Mouse (Mus musculus) heart, adult 2 months (tissue): ENCODE data around the gene Itga9. TPM values are rescaled to one million over a fixed set of nuclear protein-coding genes. Genes with fewer than 3 reads are reported as not detected.

ENCODE experiments used
- DNase-seq, 2 experiments: peaks; one replicate each; pipeline ENCODE4 v3.0.0; 2021
- H3K27ac ChIP-seq: fragments of 200-600 bp; 2 replicates; pipeline ENCODE4 v1.8.1; 2022
- H3K27me3 ChIP-seq: fragments of 200-500 bp; 2 replicates; pipeline ENCODE4 v1.6.1; 2012; ENCODE audit warnings: mild to moderate bottlenecking, low read length, inconsistent platforms, mixed read lengths; ENCODE audit not compliant: control insufficient read depth, insufficient read depth
- H3K36me3 ChIP-seq: fragments of 200-500 bp; 2 replicates; pipeline ENCODE4 v1.6.1; 2012; ENCODE audit warnings: low read length, inconsistent platforms; ENCODE audit not compliant: control insufficient read depth, insufficient read depth
- H3K4me1 ChIP-seq: fragments of 200-500 bp; 2 replicates; pipeline ENCODE4 v1.6.1; 2011; ENCODE audit warnings: low read length; ENCODE audit not compliant: control insufficient read depth, insufficient read depth
- H3K4me3 ChIP-seq: fragments of 200-600 bp; 2 replicates; pipeline ENCODE4 v1.8.1; 2022
- H3K79me2 ChIP-seq: fragments of 200-500 bp; replicated peaks from 2 replicates; pipeline ENCODE4 v1.6.1; 2012; ENCODE audit warnings: mild to moderate bottlenecking, inconsistent platforms, low read length, moderate library complexity, mixed read lengths; ENCODE audit not compliant: control insufficient read depth, insufficient read depth
- H3K9ac ChIP-seq: fragments of 200-500 bp; 2 replicates; pipeline ENCODE4 v1.6.1; 2012; ENCODE audit warnings: low read depth, mild to moderate bottlenecking, control low read depth, inconsistent platforms, low read length, mixed read lengths
- CTCF ChIP-seq: fragments of 200-600 bp; IDR thresholded peaks from 2 replicates; pipeline ENCODE4 v1.8.1; 2022; ENCODE audit warnings: antibody characterized with exemption, mild to moderate bottlenecking, moderate library complexity
- EP300 ChIP-seq: fragments of 200-500 bp; IDR thresholded peaks from 2 replicates; pipeline ENCODE4 v1.6.1; 2011; ENCODE audit warnings: low read depth, low read length, control low read depth; ENCODE audit not compliant: insufficient read depth
- POLR2A ChIP-seq: fragments of 200-500 bp; IDR thresholded peaks from 2 replicates; pipeline ENCODE4 v1.6.1; 2011; ENCODE audit warnings: mild to moderate bottlenecking, low read depth, low read length, control low read depth; ENCODE audit not compliant: insufficient read depth
- whole genome bisulfite sequencing: fragments of 180-500 bp; shearing (Covaris S2); methylation state at CpG from one replicate; pipeline ENCODE4 v1.1.7; 2018; 5-methylcytosine and 5-hydroxymethylcytosine counted together
- intact Hi-C: fragments of 180-260 bp; cut with DNase I; formaldehyde crosslinking; loops from one replicate; pipeline ENCODE4 v1.15.1; 2025
- polyA plus RNA-seq: library from polyadenylated mRNA; depleted of rRNA; stranded (reverse); fragments of >200 nt; gene quantifications from 2 replicates; pipeline ENCODE4 v1.2.3, GENCODE M21; 2012
- total RNA-seq, 2 experiments: library from RNA; stranded (reverse); gene quantifications; 2 replicates each; pipeline ENCODE4 v1.2.3; 2021

Gene Itga9
- total and polyA plus RNA-seq, 3 experiments, result 34.8 to 41.9 (median 35.3) TPM

- no peak for DNase-seq
- intact Hi-C loops, result no loop called here
- 31% methylated on average over 3 of the region's 3 CpGs for WGBS
- Histone ChIP-seq H3K27ac (peak overlapping the region; percentile 93), H3K9ac (no peak overlapping the region), H3K79me2 (no peaks in the 10 kb centered on the region), H3K4me1 (peaks cover 39% of the 10 kb centered on the region), H3K27me3 (no peaks in the 10 kb centered on the region), H3K36me3 (peaks cover 13% of the 10 kb centered on the region), H3K4me3 (no peak overlapping the region)
- no peak for TF ChIP-seq POLR2A
- TF ChIP-seq CTCF, result no peak
- no peak for TF ChIP-seq EP300
These were observed 127.1 kb downstream of the Itga9 start for GRCm38 (mm10) chr9:118733601-118734000.

- peak in 1 of 2 experiments; percentile 46 for DNase-seq
- 40% methylated on average over 2 of the region's 2 CpGs for WGBS
- Histone ChIP-seq H3K79me2 (no peaks in the 10 kb centered on the region), H3K36me3 (peaks cover 7% of the 10 kb centered on the region), H3K27ac (peak overlapping the region; percentile 92), H3K4me3 (no peak overlapping the region), H3K9ac (no peak overlapping the region; the same call in 1 of the 2 replicates), H3K4me1 (peaks cover 46% of the 10 kb centered on the region), H3K27me3 (no peaks in the 10 kb centered on the region)
- TF ChIP-seq CTCF (no peak), POLR2A (0 out of 2 replicates have a peak, but pooled peaks have one; percentile 4), EP300 (no peak)
- intact Hi-C loops, result loop anchor here (2.0 to 5.0 kb wide), 2 partner anchors 26 to 130 kb away; partner anchors contain the start of gene Itga9
These were observed 130.6 kb downstream of the Itga9 start for GRCm38 (mm10) chr9:118737124-118737523.

GRCm38 (mm10) chr9:118737601-118738137 is 131.2 kb downstream of the Itga9 start:
- DNase-seq, result peak; percentile 77 to 86
- Histone ChIP-seq H3K4me1 (peaks cover 43% of the 10 kb centered on the region), H3K27ac (peak overlapping the region; percentile 92), H3K79me2 (no peaks in the 10 kb centered on the region), H3K9ac (peak overlapping the region; percentile 29), H3K36me3 (peaks cover 7% of the 10 kb centered on the region), H3K4me3 (no peak overlapping the region), H3K27me3 (no peaks in the 10 kb centered on the region)
- WGBS, result 9% methylated on average over 9 of the region's 9 CpGs
- TF ChIP-seq CTCF (no peak), POLR2A (peak; percentile 45), EP300 (peak; percentile 62; the same call in 1 of the 2 replicates)
- intact Hi-C loops, result loop anchor here (2.0 to 5.0 kb wide), 2 partner anchors 25 to 130 kb away; partner anchors contain the start of gene Itga9

GRCm38 (mm10) chr9:118738311-118738710 is 131.8 kb downstream of the Itga9 start:
- H3K27me3 ChIP-seq, result no peaks in the 10 kb centered on the region
- H3K27ac ChIP-seq, result peak overlapping the region; percentile 92
- no peak overlapping the region for H3K4me3 ChIP-seq
- H3K4me1 ChIP-seq, result peaks cover 37% of the 10 kb centered on the region
- no peaks in the 10 kb centered on the region for H3K79me2 ChIP-seq
- H3K36me3 ChIP-seq, result peaks cover 7% of the 10 kb centered on the region
- peak in 1 of 2 experiments; percentile 41 for DNase-seq
- 44% methylated on average over 5 of the region's 5 CpGs for WGBS
- H3K9ac ChIP-seq, result no peak overlapping the region; the same call in 1 of the 2 replicates
- TF ChIP-seq CTCF, result no peak
- TF ChIP-seq POLR2A, result no peak
- TF ChIP-seq EP300, result no peak
- intact Hi-C loops, result loop anchor here (5.0 kb wide), 1 partner anchor 131 kb away; the partner anchor contains the start of gene Itga9

GRCm38 (mm10) chr9:118739071-118739470 is 132.6 kb downstream of the Itga9 start:
- no peaks in the 10 kb centered on the region for H3K79me2 ChIP-seq
- H3K9ac ChIP-seq, result no peak overlapping the region
- TF ChIP-seq POLR2A (no peak), CTCF (no peak), EP300 (no peak)
- H3K4me3 ChIP-seq, result no peak overlapping the region
- intact Hi-C loops, result loop anchor here (5.0 kb wide), 1 partner anchor 132 kb away; the partner anchor contains the start of gene Itga9
- H3K36me3 ChIP-seq, result peaks cover 7% of the 10 kb centered on the region
- peaks cover 36% of the 10 kb centered on the region for H3K4me1 ChIP-seq
- peak overlapping the region; percentile 92 for H3K27ac ChIP-seq
- WGBS, result 68% methylated on average over 3 of the region's 3 CpGs
- no peak for DNase-seq
- no peaks in the 10 kb centered on the region for H3K27me3 ChIP-seq

GRCm38 (mm10) chr9:118739659-118740058 is 133.2 kb downstream of the Itga9 start:
- intact Hi-C loops, result loop anchor here (5.0 kb wide), 1 partner anchor 132 kb away; the partner anchor contains the start of gene Itga9
- Histone ChIP-seq H3K36me3 (peaks cover 7% of the 10 kb centered on the region), H3K79me2 (no peaks in the 10 kb centered on the region), H3K4me1 (peaks cover 32% of the 10 kb centered on the region), H3K27ac (peak overlapping the region; percentile 92), H3K4me3 (no peak overlapping the region), H3K27me3 (no peaks in the 10 kb centered on the region), H3K9ac (no peak overlapping the region)
- 47% methylated on average over 3 of the region's 3 CpGs for WGBS
- TF ChIP-seq EP300 (no peak), POLR2A (no peak), CTCF (no peak)
- DNase-seq, result peak in 1 of 2 experiments; percentile 46
